In the genomic region with DNA sequence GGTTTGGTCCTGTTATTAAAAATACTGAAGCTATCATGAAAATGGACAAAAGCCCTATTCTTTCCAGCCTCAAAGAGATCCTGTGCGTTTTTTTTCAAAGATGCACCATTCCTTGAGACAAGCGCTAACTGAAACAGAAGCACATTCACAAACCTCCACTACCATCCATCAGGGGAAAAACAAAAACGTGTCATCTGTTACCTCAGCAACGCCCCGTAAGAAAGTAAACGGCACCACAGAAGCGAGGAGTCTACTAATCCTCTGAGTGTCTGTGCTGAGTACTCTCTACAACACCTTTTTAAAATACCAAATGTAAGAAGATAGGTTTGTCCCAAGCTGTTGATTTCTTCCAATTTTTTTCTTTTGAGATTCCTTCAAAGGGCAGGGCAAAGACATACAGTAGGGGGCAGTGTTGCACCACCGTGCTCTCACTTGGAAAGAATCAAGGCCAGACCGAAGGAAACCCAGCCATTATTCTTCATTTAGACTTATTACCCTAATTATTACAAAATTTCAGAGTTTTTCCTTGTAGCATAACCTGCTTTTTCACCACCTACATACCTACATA, we compare ENCODE assay signal across 8 mouse cellular contexts.
A peak's percentile ranks its signal among the peaks of the same experiment; 100 is the strongest.
DNase-seq lines count a peak whose midpoint lies in the region; ATAC-seq and TF ChIP-seq lines count a peak whose summit lies in the region.

No protein-coding gene starts in this region.

- DNase-seq in midbrain, embryonic 11.5 days (ENCODE audit: low spot score, missing footprints) = peak; percentile 96
- DNase-seq in gastrocnemius, postnatal 4 days (ENCODE audit: low spot score in 2 of 2) = peak; percentile 33 to 71
- DNase-seq in kidney, adult 8-10 months = peak; percentile 31 to 77
- peak; percentile 91 for DNase-seq in limb, embryonic 11.5 days (ENCODE audit: low spot score)
- peak; percentile 77 for DNase-seq in neural tube, embryonic 11.5 days (ENCODE audit: low spot score)
- peak; percentile 67 for DNase-seq in stomach, postnatal 0 days (ENCODE audit: low spot score)

- no peak overlapping the region for H3K27ac ChIP-seq in midbrain, embryonic 11.5 days (ENCODE audit: low read depth, low read length)
- no peak overlapping the region for H3K27ac ChIP-seq in midbrain, embryonic 15.5 days
- peak overlapping the region; percentile 51; the same call in 1 of the 2 replicates for H3K27ac ChIP-seq in limb, embryonic 11.5 days (replicated peaks; ENCODE audit: low read depth, low read length)
- no peak overlapping the region for H3K27ac ChIP-seq in neural tube, embryonic 11.5 days (ENCODE audit: low read depth, low read length)
- no peak overlapping the region for H3K27ac ChIP-seq in stomach, postnatal 0 days (replicated peaks)

- H3K27me3 ChIP-seq in midbrain, embryonic 11.5 days (ENCODE audit: control insufficient read depth, insufficient read depth, low read length) = no peaks in the 10 kb centered on the region; the same call in 1 of the 2 replicates
- peaks cover 11% of the 10 kb centered on the region for H3K27me3 ChIP-seq in midbrain, embryonic 15.5 days (replicated peaks)
- H3K27me3 ChIP-seq in limb, embryonic 11.5 days (ENCODE audit: control insufficient read depth, insufficient read depth, low read length) = no peaks in the 10 kb centered on the region
- no peaks in the 10 kb centered on the region for H3K27me3 ChIP-seq in neural tube, embryonic 11.5 days (ENCODE audit: control insufficient read depth, insufficient read depth, low read length)
- H3K27me3 ChIP-seq in stomach, postnatal 0 days (ENCODE audit: control insufficient read depth, insufficient read depth, low read length) = no peaks in the 10 kb centered on the region

- H3K9ac ChIP-seq in midbrain, embryonic 11.5 days (ENCODE audit: low read length) = no peak overlapping the region
- no peak overlapping the region for H3K9ac ChIP-seq in midbrain, embryonic 15.5 days
- no peak overlapping the region for H3K9ac ChIP-seq in limb, embryonic 11.5 days (ENCODE audit: low read length)
- no peak overlapping the region for H3K9ac ChIP-seq in neural tube, embryonic 11.5 days (ENCODE audit: low read length)
- no peak overlapping the region for H3K9ac ChIP-seq in stomach, postnatal 0 days (ENCODE audit: low read length)

- no peaks in the 10 kb centered on the region for H3K4me1 ChIP-seq in midbrain, embryonic 11.5 days (ENCODE audit: control insufficient read depth, insufficient read depth, low read length)
- peaks cover 7% of the 10 kb centered on the region; the same call in 1 of the 2 replicates for H3K4me1 ChIP-seq in midbrain, embryonic 15.5 days
- peaks cover 8% of the 10 kb centered on the region; the same call in 1 of the 2 replicates for H3K4me1 ChIP-seq in limb, embryonic 11.5 days (ENCODE audit: control insufficient read depth, insufficient read depth, low read length)
- no peaks in the 10 kb centered on the region for H3K4me1 ChIP-seq in neural tube, embryonic 11.5 days (ENCODE audit: control insufficient read depth, insufficient read depth, low read length)
- no peaks in the 10 kb centered on the region for H3K4me1 ChIP-seq in stomach, postnatal 0 days (replicated peaks; ENCODE audit: control insufficient read depth, insufficient read depth)

- no peak for ATAC-seq in midbrain, embryonic 11.5 days (ENCODE audit: low FRiP score)
- ATAC-seq in midbrain, embryonic 15.5 days (replicated peaks) = no peak
- ATAC-seq in common myeloid progenitor, adult 5-6 weeks (replicated peaks; ENCODE audit: low read depth, poor library complexity, severe bottlenecking) = peak; percentile 64; the same call in 1 of the 2 replicates
- ATAC-seq in limb, embryonic 11.5 days (ENCODE audit: insufficient number of reproducible peaks, low FRiP score, low TSS enrichment, low read depth) = peak; percentile 41; the same call in 1 of the 2 replicates
- no peak for ATAC-seq in neural tube, embryonic 11.5 days (ENCODE audit: insufficient read depth, low FRiP score, low TSS enrichment)
- ATAC-seq in stomach, postnatal 0 days (ENCODE audit: low FRiP score, low TSS enrichment) = no peak

- no peak for TF ChIP-seq EP300 in stomach, postnatal 0 days (optimal IDR thresholded peaks at IDR 0.05)

- no peak overlapping the region for H3K4me3 ChIP-seq in midbrain, embryonic 11.5 days (ENCODE audit: low read depth, low read length)
- H3K4me3 ChIP-seq in midbrain, embryonic 15.5 days = no peak overlapping the region
- H3K4me3 ChIP-seq in limb, embryonic 11.5 days (ENCODE audit: low read depth, low read length) = no peak overlapping the region
- no peak overlapping the region for H3K4me3 ChIP-seq in neural tube, embryonic 11.5 days (ENCODE audit: low read depth, low read length)
- H3K4me3 ChIP-seq in stomach, postnatal 0 days (ENCODE audit: low read depth, low read length) = no peak overlapping the region

- no peak overlapping the region for H3K4me2 ChIP-seq in midbrain, embryonic 11.5 days
- H3K4me2 ChIP-seq in midbrain, embryonic 15.5 days = no peak overlapping the region
- peak overlapping the region; percentile 30; the same call in 1 of the 2 replicates for H3K4me2 ChIP-seq in limb, embryonic 11.5 days (ENCODE audit: low read depth, severe bottlenecking)
- H3K4me2 ChIP-seq in neural tube, embryonic 11.5 days (ENCODE audit: low read depth) = peak overlapping the region; percentile 10
- peak overlapping the region; percentile 32; the same call in 1 of the 2 replicates for H3K4me2 ChIP-seq in stomach, postnatal 0 days (replicated peaks; ENCODE audit: low read depth)

- peak; percentile 91 for TF ChIP-seq CTCF in stomach, postnatal 0 days (IDR thresholded peaks at IDR 0.05; ENCODE audit: low read depth)

- WGBS in midbrain, embryonic 11.5 days = 34% methylated on average over 9 of the region's 9 CpGs
- 17% methylated on average over 9 of the region's 9 CpGs for WGBS in midbrain, embryonic 15.5 days
- 9% methylated on average over 9 of the region's 9 CpGs for WGBS in limb, embryonic 11.5 days
- 6% methylated on average over 9 of the region's 9 CpGs for WGBS in neural tube, embryonic 11.5 days
- WGBS in stomach, postnatal 0 days = 6% methylated on average over 9 of the region's 9 CpGs

- no peaks in the 10 kb centered on the region for H3K36me3 ChIP-seq in midbrain, embryonic 11.5 days (ENCODE audit: control insufficient read depth, insufficient read depth, low read length)
- H3K36me3 ChIP-seq in midbrain, embryonic 15.5 days (replicated peaks) = no peaks in the 10 kb centered on the region
- no peaks in the 10 kb centered on the region for H3K36me3 ChIP-seq in limb, embryonic 11.5 days (ENCODE audit: control insufficient read depth, insufficient read depth, low read length)
- H3K36me3 ChIP-seq in neural tube, embryonic 11.5 days (ENCODE audit: control insufficient read depth, insufficient read depth, low read length) = no peaks in the 10 kb centered on the region
- no peaks in the 10 kb centered on the region for H3K36me3 ChIP-seq in stomach, postnatal 0 days (ENCODE audit: control insufficient read depth, insufficient read depth, low read length)

- H3K9me3 ChIP-seq in midbrain, embryonic 11.5 days (ENCODE audit: control insufficient read depth, low read length) = no peaks in the 10 kb centered on the region
- no peaks in the 10 kb centered on the region for H3K9me3 ChIP-seq in midbrain, embryonic 15.5 days
- H3K9me3 ChIP-seq in limb, embryonic 11.5 days (ENCODE audit: control insufficient read depth, low read length) = no peaks in the 10 kb centered on the region
- H3K9me3 ChIP-seq in neural tube, embryonic 11.5 days (ENCODE audit: control insufficient read depth, low read length) = no peaks in the 10 kb centered on the region
- H3K9me3 ChIP-seq in stomach, postnatal 0 days (ENCODE audit: control insufficient read depth, low read length) = no peaks in the 10 kb centered on the region

Comparison
In these comparisons a context has a peak if more than half of its experiments do, and no peak if none do; other contexts are left out.
1. ATAC-seq: peak in common myeloid progenitor, adult 5-6 weeks (single experiment) and limb, embryonic 11.5 days (single experiment); none in midbrain, embryonic 11.5 days (single experiment), midbrain, embryonic 15.5 days (single experiment), neural tube, embryonic 11.5 days (single experiment) and stomach, postnatal 0 days (single experiment).
2. H3K4me2 ChIP-seq: peak in limb, embryonic 11.5 days (single experiment), neural tube, embryonic 11.5 days (single experiment) and stomach, postnatal 0 days (single experiment); none in midbrain, embryonic 11.5 days (single experiment) and midbrain, embryonic 15.5 days (single experiment).
3. Peak in every context shown above with its lines, with median percentiles within 50 percentile points of each other: DNase-seq.